Mouse (Mus musculus): ENCODE measurements around the gene Fam111a.

DNA sequence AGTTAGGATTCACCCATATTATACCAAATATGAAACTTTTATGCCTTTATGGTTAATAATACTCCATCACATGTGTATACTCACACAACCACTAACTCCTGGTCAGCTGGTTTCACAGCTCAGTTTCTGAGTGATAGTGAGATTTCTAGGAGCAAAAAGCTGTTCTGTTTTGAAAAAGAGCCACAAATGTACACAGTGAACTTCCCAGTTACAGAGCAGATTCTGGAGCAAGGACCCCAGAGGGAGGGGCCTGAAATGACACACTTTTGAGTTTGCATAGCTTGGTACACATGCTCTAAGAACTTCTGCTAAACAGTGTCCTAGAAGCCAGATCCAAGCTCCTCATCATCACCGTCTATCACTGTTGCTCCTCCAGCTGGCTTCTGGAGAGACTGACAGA is 54.1 kb downstream of the Fam111a start, which contains the start of gene Gm4952:
- no peak for TF ChIP-seq ZC3H11A (IDR thresholded peaks at IDR 0.05; ENCODE audit: low read depth, low read length)
- TF ChIP-seq CTCF (conservative IDR thresholded peaks at IDR 0.05 in 1 of 2, IDR thresholded peaks at IDR 0.05 in 1 of 2; ENCODE audit: low read depth in 2 of 2, low read length in 2 of 2), result no peak
- TF ChIP-seq TCF12 (IDR thresholded peaks at IDR 0.05; ENCODE audit: low read depth, low read length), result no peak
- no peak for TF ChIP-seq IRF4 (IDR thresholded peaks at IDR 0.05; ENCODE audit: low read depth, low read length)
- no peak for TF ChIP-seq CHD2 (IDR thresholded peaks at IDR 0.05; ENCODE audit: low read length)
- TF ChIP-seq USF1 (IDR thresholded peaks at IDR 0.05; ENCODE audit: low read depth, low read length), result no peak
- TF ChIP-seq POLR2A (IDR thresholded peaks at IDR 0.05; ENCODE audit: low read depth, low read length), result no peak
- TF ChIP-seq PAX5 (IDR thresholded peaks at IDR 0.05; ENCODE audit: low read length), result no peak
